Mouse (Mus musculus): Measurements from ENCODE around the gene Lrrc4c.

Gene Lrrc4c

DNA sequence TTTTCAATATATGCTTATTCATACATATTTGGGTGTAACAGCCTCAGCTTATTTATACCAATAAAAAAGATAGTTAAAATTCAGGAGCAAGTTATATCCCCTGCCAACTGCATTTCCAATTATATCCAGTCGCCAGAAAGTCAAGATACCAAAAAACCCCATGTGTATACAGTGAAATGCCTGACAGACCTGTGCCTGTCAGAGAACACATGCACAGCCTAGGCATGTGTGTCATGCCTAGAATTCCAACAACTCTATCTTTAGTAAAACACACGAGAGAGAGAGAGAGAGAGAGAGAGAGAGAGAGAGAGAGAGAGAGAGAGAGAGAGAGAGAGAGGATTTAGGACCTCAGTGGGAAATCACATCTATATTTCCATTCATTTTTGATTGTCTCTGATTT, 956.7 kb downstream of the Lrrc4c start:
- DNase-seq (ENCODE audit: low spot score in 2 of 2) = no peak

GRCm38 (mm10) chr2:97284986-97285385, 967.0 kb downstream of the Lrrc4c start:
- DNase-seq (ENCODE audit: low spot score in 2 of 2) = no peak

- no peak for DNase-seq (ENCODE audit: low spot score in 2 of 2)
These were observed 976.2 kb downstream of the Lrrc4c start for GRCm38 (mm10) chr2:97294216-97294615.

DNA sequence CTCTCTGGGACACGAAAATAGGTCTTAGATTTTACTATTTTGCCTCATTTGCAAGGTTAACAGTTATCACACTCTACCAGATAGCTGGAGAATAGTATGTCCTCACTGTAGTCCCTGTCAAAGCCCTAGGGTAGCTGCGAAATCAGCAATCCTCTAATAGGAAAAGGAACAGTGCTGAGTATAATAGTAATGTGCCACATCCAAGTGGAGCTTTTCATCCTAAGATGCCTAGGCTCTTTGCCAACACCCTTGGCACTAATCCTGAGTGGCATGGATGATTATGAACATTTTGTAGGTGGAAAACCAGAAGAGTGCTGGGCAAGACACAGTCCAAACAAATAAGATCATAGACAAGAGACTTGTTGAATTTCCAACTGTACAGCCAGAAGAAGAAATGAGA, 981.7 kb downstream of the Lrrc4c start:
- no peak for DNase-seq (ENCODE audit: low spot score in 2 of 2)

GRCm38 (mm10) chr2:97318008-97318407, 1000.0 kb downstream of the Lrrc4c start:
- DNase-seq (ENCODE audit: low spot score in 2 of 2) = no peak

GRCm38 (mm10) chr2:97318536-97318935, 1000.6 kb downstream of the Lrrc4c start:
- DNase-seq (ENCODE audit: low spot score in 2 of 2) = no peak

DNA sequence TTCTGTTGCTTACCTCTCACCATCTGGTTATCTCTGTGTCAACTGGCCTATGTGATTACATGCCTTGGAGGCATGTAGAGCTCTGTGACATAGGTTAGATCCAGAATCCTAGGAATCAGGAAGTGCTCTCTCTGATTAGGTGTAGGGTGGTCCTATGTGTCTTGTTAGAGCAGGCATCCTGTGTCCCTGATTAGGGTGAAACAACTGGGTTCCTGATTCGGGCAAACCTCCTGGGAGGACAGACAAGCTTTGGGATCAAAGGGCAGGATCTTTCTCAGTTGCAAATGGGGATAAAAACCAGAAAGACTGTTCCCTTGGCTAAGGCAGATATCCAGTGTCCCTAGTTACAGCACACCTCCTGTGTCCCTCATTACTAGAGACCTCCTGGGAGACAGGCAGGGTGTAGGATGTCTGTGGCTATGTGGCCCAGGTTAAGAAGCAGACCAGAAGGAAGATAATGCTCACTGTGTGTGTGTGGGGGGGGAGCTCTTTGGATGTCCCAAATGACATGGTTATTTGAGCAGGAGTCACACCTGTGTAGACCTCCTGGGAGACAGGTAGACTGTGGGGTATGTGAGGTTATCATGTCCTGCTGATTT, 1014.2 kb downstream of the Lrrc4c start:
- DNase-seq (ENCODE audit: low spot score in 2 of 2) = no peak

DNA sequence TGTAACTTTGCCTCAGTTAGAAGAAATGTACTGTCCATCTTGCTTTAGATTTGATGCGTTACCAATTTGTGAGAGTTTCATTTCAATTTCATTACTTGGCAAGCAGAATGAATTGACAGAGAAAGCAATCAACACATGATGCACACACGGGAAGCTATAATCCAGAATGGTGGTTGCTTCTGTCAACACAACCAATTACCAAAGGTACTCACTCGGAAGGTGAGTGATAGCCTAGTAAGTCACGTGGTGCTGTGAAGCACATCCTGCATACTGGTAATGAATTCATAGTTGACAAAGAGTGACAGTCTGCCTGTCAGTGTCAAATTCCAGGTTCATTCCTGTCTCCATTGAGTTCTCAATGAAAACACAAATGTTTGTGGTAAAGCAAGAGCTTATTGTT, 1021.7 kb downstream of the Lrrc4c start:
- no peak for DNase-seq (ENCODE audit: low spot score in 2 of 2)

- DNase-seq (ENCODE audit: low spot score in 2 of 2) = no peak
These were observed 1043.3 kb downstream of the Lrrc4c start for GRCm38 (mm10) chr2:97361235-97361634.

DNA sequence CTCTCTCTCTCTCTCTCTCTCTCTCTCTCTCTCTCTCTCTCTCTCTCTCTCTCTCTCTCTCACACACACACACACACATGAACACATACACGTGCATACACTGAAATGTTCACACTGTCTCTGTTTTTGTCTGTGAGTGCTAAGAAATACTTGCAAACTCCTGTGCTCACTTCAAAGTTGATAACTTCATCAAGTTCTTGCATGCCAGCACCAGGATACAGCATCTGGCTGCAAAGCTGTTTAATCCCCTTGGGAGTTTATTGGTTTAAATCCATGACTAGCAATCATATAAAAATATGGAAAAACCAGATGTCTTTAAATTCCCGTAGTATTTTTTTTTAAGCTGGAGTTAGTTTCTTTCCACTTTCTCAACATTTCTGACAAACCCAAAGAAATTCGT, 1052.0 kb downstream of the Lrrc4c start:
- DNase-seq (ENCODE audit: low spot score in 2 of 2) = no peak

DNA sequence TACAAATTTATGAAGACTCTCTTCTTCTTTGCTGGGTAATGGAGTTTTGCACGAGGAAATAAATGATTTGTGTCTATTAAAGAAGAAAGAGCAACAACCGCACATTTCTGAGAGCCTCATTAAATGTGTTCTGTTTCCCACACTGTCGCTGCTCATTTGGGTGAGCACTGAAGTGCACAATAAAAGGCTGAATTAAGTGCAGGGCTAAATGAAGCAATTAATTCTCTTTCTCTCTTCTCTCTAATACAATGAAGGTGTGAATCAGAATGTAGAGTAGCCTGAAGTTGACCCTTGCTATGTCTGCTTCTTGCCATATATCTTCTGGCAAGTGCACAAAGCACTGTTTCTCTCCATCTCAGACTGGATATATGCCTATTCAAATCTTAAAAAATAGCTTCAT, 1073.5 kb downstream of the Lrrc4c start:
- DNase-seq (ENCODE audit: low spot score in 2 of 2) = no peak

DNA sequence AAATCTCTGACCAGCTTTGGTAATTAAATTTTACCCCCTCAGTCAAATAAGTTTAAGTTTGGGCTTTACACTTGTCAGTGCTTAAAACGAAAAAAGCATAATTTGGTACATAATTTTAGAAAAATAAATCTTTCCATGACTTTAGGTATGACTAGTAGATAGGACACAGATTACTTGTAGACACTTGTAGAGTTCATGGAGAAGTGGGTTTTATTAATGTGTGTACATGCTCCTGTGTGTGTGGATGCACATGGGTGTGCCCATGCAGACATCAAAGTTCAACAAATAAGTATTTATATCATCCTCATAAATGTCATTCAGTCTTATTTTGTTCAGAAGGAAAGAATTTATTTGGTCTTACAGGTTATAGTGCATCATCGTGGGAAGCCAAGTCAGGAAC, 1073.9 kb downstream of the Lrrc4c start:
- DNase-seq (ENCODE audit: low spot score in 2 of 2) = no peak

DNA sequence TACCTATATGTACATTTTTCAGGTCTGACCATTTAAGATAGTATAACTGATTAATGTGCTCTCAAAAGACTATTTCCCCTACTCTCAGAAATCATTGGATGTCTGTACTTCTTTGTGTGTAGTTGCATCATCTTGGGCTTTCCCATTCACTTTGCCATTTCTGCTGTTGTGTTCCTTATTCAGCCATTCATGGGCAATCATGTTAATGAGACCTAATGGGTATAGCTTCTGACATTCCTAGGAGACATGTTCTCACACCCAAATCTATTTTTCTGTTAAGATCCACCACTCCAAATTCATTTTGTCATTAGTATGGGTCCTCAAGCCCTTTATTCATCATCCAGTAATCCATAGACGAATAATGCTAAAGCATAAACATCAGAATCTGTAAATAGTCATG, 1095.1 kb downstream of the Lrrc4c start:
- no peak for DNase-seq (ENCODE audit: low spot score in 2 of 2)

DNA sequence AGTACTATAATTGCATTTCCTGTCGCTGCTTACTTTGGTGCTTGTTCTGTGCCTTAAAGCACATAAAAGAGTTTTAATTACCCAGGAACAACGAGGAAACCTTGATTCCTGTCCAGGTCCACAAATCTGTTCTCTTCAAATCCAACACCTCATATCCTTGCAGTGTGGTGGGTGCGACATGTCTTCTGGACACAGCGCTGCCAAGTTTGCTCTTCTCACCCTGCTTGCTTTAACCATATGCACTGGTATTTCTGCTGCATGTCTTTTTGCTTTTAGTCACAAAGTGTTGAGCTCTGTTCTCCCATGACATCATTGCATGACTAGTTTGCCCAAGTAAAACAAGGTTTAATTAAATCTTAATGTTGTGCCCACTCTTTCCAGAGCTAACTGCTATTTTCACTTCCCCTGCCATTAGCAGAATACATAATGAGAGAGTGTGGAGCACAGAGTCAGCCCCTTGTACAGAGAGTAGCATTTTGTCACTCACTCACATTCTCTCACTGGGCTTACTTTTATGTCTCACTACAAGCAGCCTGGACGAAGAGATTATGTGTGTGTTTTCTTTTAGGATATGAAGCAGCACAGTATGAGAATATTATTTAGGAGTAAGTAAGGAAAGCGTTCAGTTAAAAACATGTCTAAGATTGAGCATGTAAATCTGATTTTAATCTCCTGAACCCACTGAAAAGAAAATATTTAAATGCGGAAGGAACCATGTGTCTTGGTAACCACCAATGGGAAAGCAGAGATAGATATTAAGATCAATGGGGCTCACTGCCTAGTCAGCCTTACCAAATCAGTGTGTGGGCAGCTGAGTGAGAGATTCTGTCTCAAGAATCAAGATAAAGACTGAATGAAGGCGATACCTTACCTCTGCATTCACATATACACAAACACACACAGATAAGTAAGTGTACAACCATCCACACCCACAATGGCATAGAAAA, 1096.7 kb downstream of the Lrrc4c start:
- no peak for DNase-seq (ENCODE audit: low spot score in 2 of 2)

- DNase-seq (ENCODE audit: low spot score in 2 of 2) = no peak
These were observed 1116.2 kb downstream of the Lrrc4c start for GRCm38 (mm10) chr2:97434140-97434539.

- DNase-seq (ENCODE audit: low spot score in 2 of 2) = no peak
These were observed 1117.6 kb downstream of the Lrrc4c start for GRCm38 (mm10) chr2:97435616-97436015.

- DNase-seq (ENCODE audit: low spot score in 2 of 2) = no peak
These were observed 1119.8 kb downstream of the Lrrc4c start for GRCm38 (mm10) chr2:97437767-97438166.

GRCm38 (mm10) chr2:97463573-97463972, 1145.6 kb downstream of the Lrrc4c start:
- no peak for DNase-seq (ENCODE audit: low spot score in 2 of 2)

- no peak for DNase-seq (ENCODE audit: low spot score in 2 of 2)
These were observed 1148.3 kb downstream of the Lrrc4c start for GRCm38 (mm10) chr2:97466243-97466793.

DNA sequence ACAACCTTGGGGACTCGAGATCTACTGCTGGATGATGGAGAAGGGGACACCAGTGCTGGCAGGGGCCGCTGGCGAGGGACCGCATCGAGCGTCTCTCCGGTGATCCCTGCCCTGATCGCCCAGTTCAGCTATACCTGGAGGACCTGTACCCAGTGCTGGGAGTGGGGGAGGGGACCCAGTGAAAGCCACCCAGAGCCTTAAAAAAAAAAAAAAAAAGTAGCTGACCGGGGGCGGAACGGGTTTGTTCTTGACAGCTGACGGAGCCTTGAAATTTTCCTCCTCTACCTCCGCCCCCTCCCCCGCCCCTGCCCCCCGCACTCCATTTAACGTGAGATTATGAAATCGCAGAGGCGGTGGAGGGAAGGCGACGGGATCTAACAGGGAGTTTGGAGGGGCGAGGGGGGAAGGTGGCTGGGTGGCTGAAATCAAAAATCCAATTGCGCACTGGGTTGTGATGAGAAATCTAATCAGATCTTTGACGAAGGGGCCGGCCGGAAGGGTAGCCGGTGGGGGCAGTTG, 1149.1 kb downstream of the Lrrc4c start:
- no peak for DNase-seq (ENCODE audit: low spot score in 2 of 2)

DNA sequence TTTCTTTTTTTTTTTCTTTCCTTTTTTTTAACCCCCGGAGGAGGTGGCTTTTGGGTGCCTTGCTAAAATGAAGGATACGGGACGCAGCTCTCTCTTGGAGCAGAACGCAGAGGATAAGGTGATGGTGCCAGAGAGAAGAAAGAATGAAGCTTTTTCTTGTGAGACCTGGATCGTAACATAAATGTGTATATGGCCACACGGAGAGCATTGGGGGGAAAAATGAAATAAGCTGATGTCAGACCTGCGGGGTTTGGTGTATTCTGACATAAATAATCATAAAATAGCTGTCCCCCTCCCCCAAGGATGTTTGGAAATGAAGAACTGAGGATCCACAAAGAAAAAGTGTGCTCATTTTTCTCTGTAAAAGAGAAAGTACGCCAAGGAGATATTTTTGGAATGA, 1149.7 kb downstream of the Lrrc4c start:
- no peak for DNase-seq (ENCODE audit: low spot score in 2 of 2)

DNA sequence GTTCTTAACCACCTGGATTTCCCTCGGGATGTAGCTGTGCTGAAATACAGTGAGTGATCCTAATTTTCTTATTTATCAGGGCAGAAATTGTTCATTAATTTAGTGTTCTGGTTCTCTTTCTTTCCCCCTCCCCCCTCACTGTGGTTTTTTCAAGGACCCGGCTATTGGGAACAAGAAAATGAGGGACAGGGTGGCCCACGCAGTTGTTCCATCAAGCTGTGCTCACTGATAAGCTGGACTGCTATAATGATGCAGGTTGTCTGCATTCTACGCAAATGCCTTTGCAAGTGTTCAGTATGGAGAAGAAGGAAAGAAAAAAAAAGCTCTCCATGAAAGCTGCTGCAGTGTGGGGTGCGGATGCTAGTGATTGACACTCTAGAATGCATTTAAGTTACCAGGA, 1150.4 kb downstream of the Lrrc4c start:
- no peak for DNase-seq (ENCODE audit: low spot score in 2 of 2)

DNA sequence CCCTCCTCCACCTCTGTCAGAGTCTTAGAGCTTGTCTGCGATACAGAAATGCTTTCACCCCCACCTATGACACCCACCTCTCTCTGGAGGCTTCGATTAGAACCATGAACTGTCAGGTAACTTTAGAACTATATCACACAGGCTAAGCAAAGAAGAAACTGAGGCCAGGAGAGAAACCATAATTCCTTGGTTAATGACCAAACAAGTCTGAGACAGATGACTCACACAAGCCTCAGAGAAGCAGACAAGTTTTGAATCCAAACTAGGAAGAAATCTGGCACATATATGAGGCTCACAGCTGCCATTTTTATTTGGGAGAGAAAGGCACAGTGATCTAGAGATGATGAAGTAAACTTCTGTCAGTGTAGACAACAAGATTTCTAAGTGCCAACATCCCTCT, 1151.4 kb downstream of the Lrrc4c start:
- no peak for DNase-seq (ENCODE audit: low spot score in 2 of 2)
